Mouse (Mus musculus) testis, adult 2 months (tissue): ENCODE data around the gene Kbtbd7.

Experiments
- CTCF ChIP-seq: fragments of 200-500 bp; IDR thresholded peaks from 2 replicates; pipeline ENCODE4 v1.5.1; 2012; ENCODE audit warnings: low read depth, mild to moderate bottlenecking, inconsistent platforms, low read length, moderate library complexity; ENCODE audit not compliant: control insufficient read depth, insufficient read depth, insufficient replicate concordance
- POLR2A ChIP-seq: fragments of 200-500 bp; IDR thresholded peaks from 2 replicates; pipeline ENCODE4 v1.6.1; 2012; ENCODE audit warnings: low read depth, mild to moderate bottlenecking, inconsistent platforms, low read length, moderate library complexity; ENCODE audit not compliant: control insufficient read depth

- TF ChIP-seq POLR2A (no peak), CTCF (no peak)
Measured at GRCm38 (mm10) chr14:79407641-79408040, 18.7 kb upstream of the Kbtbd7 start.
